Mouse (Mus musculus): ENCODE measurements around the gene Ddb2.

GRCm38 (mm10) chr2:91242547-91242946, 5.8 kb upstream of the Ddb2 start:
- TF ChIP-seq POLR2A (IDR thresholded peaks at IDR 0.05; ENCODE audit: borderline replicate concordance, extremely low read depth, low read depth, low read length) (no peak), CTCF (IDR thresholded peaks at IDR 0.05; ENCODE audit: insufficient read depth, low read length) (no peak)

Measured in lung, adult 2 months (tissue).